Mouse (Mus musculus): ENCODE measurements around the gene Rbpms2. TPM values are rescaled to one million over a fixed set of nuclear protein-coding genes. Genes with fewer than 3 reads are reported as not detected.
A peak's percentile ranks its signal among the peaks of the same experiment; 100 is the strongest.
"Not testable (repeated sequence)": the region's sequence is repeated elsewhere in the genome, so short reads cannot be mapped to it uniquely, and the experiment has no call there.

The Rbpms2 gene
- polyA plus RNA-seq, 1 experiment from 2014 or later, result 3.5 TPM

DNA sequence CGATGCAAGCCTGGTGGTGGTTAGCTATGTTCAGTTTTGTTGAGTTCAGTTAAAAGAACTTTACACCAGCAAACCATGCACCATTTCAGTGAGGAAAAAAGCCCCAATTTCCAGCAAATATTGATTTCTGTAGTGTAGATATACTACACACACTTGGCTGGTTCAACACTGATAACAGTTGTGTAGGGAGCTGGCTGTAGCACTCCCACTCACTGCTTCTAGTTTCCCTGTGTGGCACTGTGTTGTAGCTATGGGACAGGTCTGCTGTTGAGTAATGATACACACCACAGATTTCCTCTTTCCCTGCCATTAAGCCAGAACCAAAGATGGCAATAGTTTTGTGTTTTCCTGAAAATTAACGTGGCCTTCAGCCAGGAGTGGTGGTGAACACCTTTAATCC, 55.3 kb downstream of the Rbpms2 start:
- no peak overlapping the region for H3K4me3 ChIP-seq (replicated peaks; ENCODE audit: low read depth, low read length)
- no peak overlapping the region for H3K4me2 ChIP-seq (ENCODE audit: low read length)
- no peaks in the 10 kb centered on the region for H3K9me3 ChIP-seq (ENCODE audit: control insufficient read depth, low read length)
- DNase-seq (no peak), ATAC-seq (ENCODE audit: low FRiP score, low TSS enrichment) (no peak)
- H3K4me1 ChIP-seq (ENCODE audit: control insufficient read depth, insufficient read depth, low read length), result peaks cover 22% of the 10 kb centered on the region
- H3K9ac ChIP-seq (replicated peaks; ENCODE audit: low read length), result no peak overlapping the region
- H3K27ac ChIP-seq (replicated peaks; ENCODE audit: low read depth, low read length), result no peak overlapping the region
- H3K36me3 ChIP-seq (ENCODE audit: control insufficient read depth, insufficient read depth, low read length), result peaks cover 29% of the 10 kb centered on the region
- H3K27me3 ChIP-seq (ENCODE audit: control insufficient read depth, insufficient read depth, low read length), result no peaks in the 10 kb centered on the region
- WGBS, result 88% methylated on average over 2 of the region's 2 CpGs

GRCm38 (mm10) chr9:65689869-65690268, 60.4 kb downstream of the Rbpms2 start:
- not testable (repeated sequence) for H3K27ac ChIP-seq (replicated peaks; ENCODE audit: low read depth, low read length); H3K9me3 ChIP-seq (ENCODE audit: control insufficient read depth, low read length); DNase-seq; ATAC-seq (ENCODE audit: low FRiP score, low TSS enrichment); H3K4me3 ChIP-seq (replicated peaks; ENCODE audit: low read depth, low read length); H3K27me3 ChIP-seq (ENCODE audit: control insufficient read depth, insufficient read depth, low read length); H3K4me1 ChIP-seq (ENCODE audit: control insufficient read depth, insufficient read depth, low read length); H3K9ac ChIP-seq (replicated peaks; ENCODE audit: low read length); H3K4me2 ChIP-seq (ENCODE audit: low read length)
- 60% methylated on average over 1 of the region's 2 CpGs for WGBS
- peaks cover 54% of the 10 kb centered on the region for H3K36me3 ChIP-seq (ENCODE audit: control insufficient read depth, insufficient read depth, low read length)

DNA sequence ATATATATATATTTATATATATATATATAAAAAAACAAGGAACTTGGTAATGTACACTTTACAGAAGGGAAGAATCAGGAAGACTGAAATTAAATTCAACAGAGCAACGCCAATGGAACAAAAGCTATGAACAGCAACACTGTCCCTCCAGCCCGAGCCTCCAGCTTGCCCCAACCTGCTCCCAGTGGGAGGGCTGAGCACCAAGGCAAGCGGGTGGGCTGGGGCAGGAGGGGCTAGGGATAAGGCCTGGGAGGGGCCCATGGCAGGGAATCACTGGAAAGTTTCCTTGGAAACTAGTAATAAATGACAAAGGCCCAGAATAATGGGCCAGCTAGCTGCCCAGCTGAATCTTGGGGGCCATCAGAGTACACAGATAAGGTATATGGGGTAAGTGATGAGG, 63.0 kb downstream of the Rbpms2 start:
- H3K4me2 ChIP-seq (ENCODE audit: low read length), result no peak overlapping the region
- H3K4me1 ChIP-seq (ENCODE audit: control insufficient read depth, insufficient read depth, low read length), result peaks cover 4% of the 10 kb centered on the region
- H3K27ac ChIP-seq (replicated peaks; ENCODE audit: low read depth, low read length), result no peak overlapping the region
- DNase-seq (peak; percentile 35), ATAC-seq (ENCODE audit: low FRiP score, low TSS enrichment) (no peak)
- WGBS, result 1% methylated on average over 3 of the region's 3 CpGs
- H3K36me3 ChIP-seq (ENCODE audit: control insufficient read depth, insufficient read depth, low read length), result peaks cover 64% of the 10 kb centered on the region
- H3K4me3 ChIP-seq (replicated peaks; ENCODE audit: low read depth, low read length), result no peak overlapping the region
- no peak overlapping the region for H3K9ac ChIP-seq (replicated peaks; ENCODE audit: low read length)
- no peaks in the 10 kb centered on the region for H3K27me3 ChIP-seq (ENCODE audit: control insufficient read depth, insufficient read depth, low read length)
- H3K9me3 ChIP-seq (ENCODE audit: control insufficient read depth, low read length), result no peaks in the 10 kb centered on the region

DNA sequence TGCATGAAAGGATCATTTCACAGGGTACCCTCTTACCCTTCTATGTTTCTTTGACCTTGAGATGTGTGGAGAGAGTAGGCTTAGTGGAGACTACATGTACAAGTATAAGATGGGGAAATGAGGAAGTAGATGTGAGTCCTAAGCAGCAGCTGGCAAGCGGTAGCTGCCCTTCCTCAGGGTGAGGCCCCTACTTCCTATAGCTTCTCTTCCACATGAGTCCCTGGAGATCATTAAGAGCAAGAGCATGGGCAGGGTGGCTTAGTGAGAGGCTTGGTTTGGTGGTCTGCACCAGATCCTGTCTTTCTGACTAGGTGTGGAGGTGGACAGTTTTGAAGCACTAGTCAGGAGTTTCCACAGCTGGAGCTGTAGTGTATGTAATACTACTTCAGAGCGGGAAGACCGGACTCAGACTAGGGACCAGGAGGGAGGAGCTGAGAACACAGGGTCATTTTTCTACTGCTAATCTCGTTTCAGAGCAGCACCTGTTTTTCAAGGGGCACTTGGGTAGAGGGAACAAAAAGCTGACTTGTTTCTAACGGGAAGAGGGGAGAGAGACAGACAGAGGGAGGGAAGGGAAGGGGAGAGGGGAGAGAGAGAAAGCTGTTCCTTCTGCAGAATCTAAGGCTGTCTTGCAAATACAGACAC, 63.6 kb downstream of the Rbpms2 start:
- Histone ChIP-seq H3K27ac (replicated peaks; ENCODE audit: low read depth, low read length) (no peak overlapping the region), H3K9ac (replicated peaks; ENCODE audit: low read length) (no peak overlapping the region), H3K4me2 (ENCODE audit: low read length) (no peak overlapping the region), H3K27me3 (ENCODE audit: control insufficient read depth, insufficient read depth, low read length) (no peaks in the 10 kb centered on the region), H3K9me3 (ENCODE audit: control insufficient read depth, low read length) (no peaks in the 10 kb centered on the region), H3K4me1 (ENCODE audit: control insufficient read depth, insufficient read depth, low read length) (peaks cover 4% of the 10 kb centered on the region), H3K4me3 (replicated peaks; ENCODE audit: low read depth, low read length) (no peak overlapping the region), H3K36me3 (ENCODE audit: control insufficient read depth, insufficient read depth, low read length) (peaks cover 64% of the 10 kb centered on the region)
- WGBS, result 36% methylated on average over 5 of the region's 5 CpGs
- ATAC-seq (ENCODE audit: low FRiP score, low TSS enrichment) (no peak), DNase-seq (peak; percentile 17)

DNA sequence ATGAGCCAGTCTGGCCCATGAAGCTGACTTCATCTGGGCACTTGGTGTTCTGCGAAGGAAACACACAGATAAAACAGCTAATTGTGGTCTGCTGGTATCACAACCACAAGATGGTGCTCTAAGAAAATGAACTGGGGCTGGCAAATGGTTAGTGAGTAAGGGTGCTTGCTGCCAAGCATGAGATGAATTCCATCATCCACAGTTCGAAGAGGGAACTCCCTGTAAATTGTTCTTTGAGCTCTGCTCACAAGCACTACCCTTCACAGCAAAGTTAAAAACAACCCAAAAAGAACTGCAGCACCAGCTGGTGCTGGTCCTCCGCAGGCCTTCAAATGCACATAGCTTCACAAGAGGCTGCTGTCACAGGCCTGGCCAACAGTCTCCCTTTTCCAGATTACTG, 66.2 kb downstream of the Rbpms2 start:
- Histone ChIP-seq H3K4me1 (ENCODE audit: control insufficient read depth, insufficient read depth, low read length) (peaks cover 4% of the 10 kb centered on the region), H3K4me2 (ENCODE audit: low read length) (no peak overlapping the region), H3K27me3 (ENCODE audit: control insufficient read depth, insufficient read depth, low read length) (no peaks in the 10 kb centered on the region), H3K9me3 (ENCODE audit: control insufficient read depth, low read length) (no peaks in the 10 kb centered on the region), H3K36me3 (ENCODE audit: control insufficient read depth, insufficient read depth, low read length) (peaks cover 69% of the 10 kb centered on the region), H3K27ac (replicated peaks; ENCODE audit: low read depth, low read length) (peak overlapping the region; percentile 32; the same call in 1 of the 2 replicates), H3K4me3 (replicated peaks; ENCODE audit: low read depth, low read length) (no peak overlapping the region), H3K9ac (replicated peaks; ENCODE audit: low read length) (no peak overlapping the region)
- 78% methylated on average over 3 of the region's 3 CpGs for WGBS
- ATAC-seq (ENCODE audit: low FRiP score, low TSS enrichment), result no peak
- peak; percentile 75 for DNase-seq

DNA sequence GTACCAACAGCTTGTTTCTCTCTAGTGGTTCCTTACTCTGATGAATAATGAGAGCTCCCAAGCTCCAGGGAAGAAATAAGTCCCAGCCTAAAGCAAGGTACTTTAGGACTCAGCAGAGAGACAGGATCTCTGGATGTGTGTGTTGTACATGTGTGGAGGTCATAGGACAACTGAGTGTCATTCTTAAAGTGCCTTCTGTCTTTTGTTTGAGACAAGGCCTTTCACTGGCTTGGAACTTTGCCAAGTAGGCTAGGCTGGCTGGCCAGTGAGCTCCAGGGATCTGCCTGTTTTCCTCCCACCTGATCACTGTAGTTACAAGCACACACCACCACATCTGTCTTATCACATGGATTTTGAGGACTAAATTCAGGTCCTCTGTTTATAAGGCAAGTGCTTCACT, 66.9 kb downstream of the Rbpms2 start:
- DNase-seq (peak; percentile 54), ATAC-seq (ENCODE audit: low FRiP score, low TSS enrichment) (no peak)
- H3K4me3 ChIP-seq (replicated peaks; ENCODE audit: low read depth, low read length), result no peak overlapping the region
- no peak overlapping the region for H3K27ac ChIP-seq (replicated peaks; ENCODE audit: low read depth, low read length)
- H3K4me2 ChIP-seq (ENCODE audit: low read length), result no peak overlapping the region
- peaks cover 75% of the 10 kb centered on the region for H3K36me3 ChIP-seq (ENCODE audit: control insufficient read depth, insufficient read depth, low read length)
- no peaks in the 10 kb centered on the region for H3K27me3 ChIP-seq (ENCODE audit: control insufficient read depth, insufficient read depth, low read length)
- no peak overlapping the region for H3K9ac ChIP-seq (replicated peaks; ENCODE audit: low read length)
- H3K4me1 ChIP-seq (ENCODE audit: control insufficient read depth, insufficient read depth, low read length), result peaks cover 4% of the 10 kb centered on the region
- H3K9me3 ChIP-seq (ENCODE audit: control insufficient read depth, low read length), result no peaks in the 10 kb centered on the region

- Histone ChIP-seq H3K27ac (replicated peaks; ENCODE audit: low read depth, low read length) (0 out of 2 replicates have a peak overlapping the region, but pooled peaks have one; percentile 10), H3K36me3 (ENCODE audit: control insufficient read depth, insufficient read depth, low read length) (peaks cover 81% of the 10 kb centered on the region), H3K4me3 (replicated peaks; ENCODE audit: low read depth, low read length) (no peak overlapping the region), H3K4me2 (ENCODE audit: low read length) (no peak overlapping the region), H3K27me3 (ENCODE audit: control insufficient read depth, insufficient read depth, low read length) (no peaks in the 10 kb centered on the region), H3K4me1 (ENCODE audit: control insufficient read depth, insufficient read depth, low read length) (peaks cover 4% of the 10 kb centered on the region), H3K9ac (replicated peaks; ENCODE audit: low read length) (no peak overlapping the region; the same call in 1 of the 2 replicates), H3K9me3 (ENCODE audit: control insufficient read depth, low read length) (no peaks in the 10 kb centered on the region)
- 86% methylated on average over 7 of the region's 7 CpGs for WGBS
- ATAC-seq (ENCODE audit: low FRiP score, low TSS enrichment) (no peak), DNase-seq (no peak)
Observed at GRCm38 (mm10) chr9:65697356-65697755, 67.9 kb downstream of the Rbpms2 start.

DNA sequence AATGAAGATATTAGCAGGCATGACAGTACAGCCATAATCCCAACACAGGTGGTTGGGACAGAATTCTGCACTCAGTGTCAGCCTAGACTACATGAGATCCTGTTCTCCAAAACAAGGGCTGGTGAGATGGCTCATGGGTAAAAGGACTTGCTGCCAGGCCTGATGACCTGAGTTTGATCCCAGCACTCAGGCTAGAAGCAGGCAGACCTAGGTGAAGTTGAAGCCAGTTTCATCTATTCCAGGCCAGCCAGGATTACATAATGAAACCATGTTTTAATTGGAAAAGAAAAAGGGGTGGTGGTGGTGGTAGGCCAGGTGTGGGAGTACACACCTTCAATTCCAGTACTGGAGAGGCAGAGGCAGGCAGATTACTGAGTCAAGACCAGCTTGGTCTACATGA, 68.5 kb downstream of the Rbpms2 start:
- H3K9ac ChIP-seq (replicated peaks; ENCODE audit: low read length), result no peak overlapping the region
- DNase-seq, result no peak
- H3K27me3 ChIP-seq (ENCODE audit: control insufficient read depth, insufficient read depth, low read length), result no peaks in the 10 kb centered on the region
- no peaks in the 10 kb centered on the region for H3K9me3 ChIP-seq (ENCODE audit: control insufficient read depth, low read length)
- no peak for ATAC-seq (ENCODE audit: low FRiP score, low TSS enrichment)
- no peak overlapping the region for H3K4me2 ChIP-seq (ENCODE audit: low read length)
- no peak overlapping the region for H3K4me3 ChIP-seq (replicated peaks; ENCODE audit: low read depth, low read length)
- H3K36me3 ChIP-seq (ENCODE audit: control insufficient read depth, insufficient read depth, low read length), result peaks cover 84% of the 10 kb centered on the region
- H3K27ac ChIP-seq (replicated peaks; ENCODE audit: low read depth, low read length), result no peak overlapping the region
- no peaks in the 10 kb centered on the region for H3K4me1 ChIP-seq (ENCODE audit: control insufficient read depth, insufficient read depth, low read length)

DNA sequence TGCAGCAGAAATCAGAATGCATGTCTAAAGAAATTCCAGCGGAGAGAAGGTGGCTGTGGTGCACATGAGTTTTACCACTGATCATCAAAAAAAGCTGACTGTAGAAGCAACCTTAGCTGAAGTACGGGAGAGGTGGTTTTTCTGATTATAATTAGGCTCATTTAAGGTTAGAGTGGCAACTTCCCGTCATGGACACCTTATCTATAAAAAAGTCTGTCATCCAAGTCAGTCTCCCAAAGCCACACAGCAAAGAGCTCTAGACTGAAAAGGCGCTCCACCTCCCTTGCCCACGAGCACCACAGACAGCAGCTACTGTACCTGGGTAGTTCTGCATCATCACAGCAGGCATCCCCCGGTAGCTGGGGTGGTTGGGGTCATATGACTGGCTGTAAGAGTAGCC, 71.1 kb downstream of the Rbpms2 start:
- DNase-seq (no peak), ATAC-seq (ENCODE audit: low FRiP score, low TSS enrichment) (no peak)
- Histone ChIP-seq H3K4me1 (ENCODE audit: control insufficient read depth, insufficient read depth, low read length) (no peaks in the 10 kb centered on the region), H3K9me3 (ENCODE audit: control insufficient read depth, low read length) (no peaks in the 10 kb centered on the region), H3K36me3 (ENCODE audit: control insufficient read depth, insufficient read depth, low read length) (peaks cover 86% of the 10 kb centered on the region), H3K27ac (replicated peaks; ENCODE audit: low read depth, low read length) (no peak overlapping the region; the same call in 1 of the 2 replicates), H3K4me2 (ENCODE audit: low read length) (no peak overlapping the region), H3K9ac (replicated peaks; ENCODE audit: low read length) (no peak overlapping the region), H3K4me3 (replicated peaks; ENCODE audit: low read depth, low read length) (no peak overlapping the region), H3K27me3 (ENCODE audit: control insufficient read depth, insufficient read depth, low read length) (no peaks in the 10 kb centered on the region)
- 90% methylated on average over 6 of the region's 6 CpGs for WGBS

All from midbrain, embryonic 14.5 days (tissue).